Mouse (Mus musculus) cerebellum, adult 11 months (tissue): ENCODE results near the gene Cyp26b1.

Experiments
- DNase-seq: peaks from one replicate; pipeline ENCODE4 v3.0.0; 2022

Cyp26b1 gene

DNA sequence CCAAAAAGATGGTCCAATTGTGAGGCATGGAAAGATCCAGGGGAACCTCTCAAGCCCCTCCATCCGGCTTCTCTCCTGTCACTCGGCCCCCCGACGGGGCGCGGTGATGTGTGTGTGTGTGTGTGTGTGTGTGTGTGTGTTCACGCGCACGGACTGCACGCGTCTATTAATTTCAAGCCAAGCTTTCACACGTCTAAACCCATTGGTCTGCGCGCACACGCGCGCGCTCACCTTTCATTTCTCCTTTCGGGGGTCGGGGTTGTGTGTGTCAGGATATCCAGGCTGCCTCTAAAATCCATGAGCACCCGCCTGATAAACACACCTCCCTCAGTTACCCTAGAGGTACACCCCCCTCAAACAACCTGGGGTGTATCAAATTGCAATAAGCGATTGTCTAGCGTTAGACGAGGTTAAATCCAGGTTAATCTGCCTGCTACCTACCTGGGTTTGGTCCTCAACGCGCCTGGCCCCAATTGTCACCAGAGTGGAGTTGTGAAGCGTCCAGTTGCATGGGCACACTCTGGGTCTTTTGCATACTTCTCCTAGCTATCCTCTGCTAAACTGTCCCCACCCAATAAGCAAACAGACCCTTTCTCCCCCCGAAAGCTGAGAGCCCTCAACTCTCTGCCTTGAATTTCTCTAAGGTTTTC lies 7.0 kb downstream of the Cyp26b1 start:
- DNase-seq: no peak

GRCm38 (mm10) chr6:84585686-84586300 lies 7.9 kb downstream of the Cyp26b1 start:
- no peak for DNase-seq

- DNase-seq: no peak
These were observed 8.7 kb downstream of the Cyp26b1 start for GRCm38 (mm10) chr6:84584783-84585685.

DNA sequence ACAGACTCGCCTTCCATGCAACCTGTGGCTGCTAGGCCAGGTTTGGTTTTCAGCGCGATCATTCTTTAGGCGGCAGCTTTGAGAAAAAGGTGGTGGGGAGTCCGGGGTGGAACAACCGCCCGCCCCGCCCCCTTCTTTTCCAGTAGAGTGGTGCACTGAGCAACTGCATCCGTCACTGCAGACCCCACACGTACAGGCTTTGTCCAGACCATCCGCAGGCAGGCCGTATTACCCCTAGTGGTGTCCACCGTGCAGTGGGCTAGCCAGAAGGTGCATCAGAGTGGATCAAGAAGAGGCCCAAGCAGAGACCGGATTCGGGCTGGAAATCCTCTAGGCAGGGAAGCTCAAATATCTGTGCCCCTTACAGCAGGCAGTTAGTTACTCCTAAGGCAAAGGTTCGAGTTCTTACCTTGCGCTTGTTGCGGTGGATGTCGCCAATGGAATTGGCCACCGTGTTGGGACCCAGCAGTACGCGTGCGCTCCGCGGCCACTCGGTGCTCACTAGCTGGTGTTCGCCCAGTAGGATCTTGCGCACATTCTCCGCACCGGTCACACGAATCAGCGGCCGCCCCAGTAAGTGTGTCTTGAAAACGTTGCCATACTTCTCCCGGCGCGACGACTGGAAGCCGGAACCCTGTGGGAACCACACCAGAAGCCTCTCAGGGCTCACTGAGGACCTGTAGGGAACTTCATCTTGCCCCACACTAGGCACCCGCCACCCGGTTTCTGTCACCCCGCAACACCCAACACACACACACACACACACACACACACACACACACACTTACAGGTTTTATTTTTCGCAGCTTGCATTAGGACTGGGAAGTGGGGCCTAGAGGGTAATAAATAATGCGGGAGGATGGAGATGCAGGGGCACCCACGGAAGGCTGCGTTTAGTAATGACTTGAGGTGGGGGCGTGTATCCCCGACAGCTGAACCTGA lies 9.6 kb downstream of the Cyp26b1 start:
- no peak for DNase-seq

GRCm38 (mm10) chr6:84583371-84583770 lies 10.3 kb downstream of the Cyp26b1 start:
- DNase-seq: no peak

GRCm38 (mm10) chr6:84582826-84583225 lies 10.9 kb downstream of the Cyp26b1 start:
- DNase-seq: no peak

- DNase-seq: no peak
These were observed 11.8 kb downstream of the Cyp26b1 start for GRCm38 (mm10) chr6:84581833-84582445.

GRCm38 (mm10) chr6:84580979-84581832 lies 12.5 kb downstream of the Cyp26b1 start:
- DNase-seq: no peak

GRCm38 (mm10) chr6:84579508-84579907 lies 14.2 kb downstream of the Cyp26b1 start:
- no peak for DNase-seq

GRCm38 (mm10) chr6:84578928-84579327 lies 14.8 kb downstream of the Cyp26b1 start:
- DNase-seq: no peak

DNA sequence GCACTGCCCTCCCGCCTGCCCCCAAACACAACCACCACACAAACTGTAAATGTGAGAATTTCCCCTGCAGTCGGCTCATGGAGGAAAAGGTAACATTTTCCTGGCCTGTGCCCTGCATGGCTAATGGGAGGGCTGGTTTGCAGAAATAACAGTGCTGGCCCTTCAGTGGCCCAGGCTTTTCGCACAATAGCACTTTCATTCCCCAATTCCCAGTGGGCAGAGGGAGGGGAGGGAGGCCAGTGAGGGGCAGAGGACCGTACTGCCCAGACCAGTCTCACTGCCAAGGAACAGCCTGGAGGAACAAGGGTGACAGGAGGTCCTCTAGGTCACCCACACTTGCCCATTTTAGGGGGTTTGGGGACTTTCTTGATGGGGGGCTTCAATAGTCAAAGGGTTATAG lies 15.8 kb downstream of the Cyp26b1 start:
- DNase-seq: no peak

DNA sequence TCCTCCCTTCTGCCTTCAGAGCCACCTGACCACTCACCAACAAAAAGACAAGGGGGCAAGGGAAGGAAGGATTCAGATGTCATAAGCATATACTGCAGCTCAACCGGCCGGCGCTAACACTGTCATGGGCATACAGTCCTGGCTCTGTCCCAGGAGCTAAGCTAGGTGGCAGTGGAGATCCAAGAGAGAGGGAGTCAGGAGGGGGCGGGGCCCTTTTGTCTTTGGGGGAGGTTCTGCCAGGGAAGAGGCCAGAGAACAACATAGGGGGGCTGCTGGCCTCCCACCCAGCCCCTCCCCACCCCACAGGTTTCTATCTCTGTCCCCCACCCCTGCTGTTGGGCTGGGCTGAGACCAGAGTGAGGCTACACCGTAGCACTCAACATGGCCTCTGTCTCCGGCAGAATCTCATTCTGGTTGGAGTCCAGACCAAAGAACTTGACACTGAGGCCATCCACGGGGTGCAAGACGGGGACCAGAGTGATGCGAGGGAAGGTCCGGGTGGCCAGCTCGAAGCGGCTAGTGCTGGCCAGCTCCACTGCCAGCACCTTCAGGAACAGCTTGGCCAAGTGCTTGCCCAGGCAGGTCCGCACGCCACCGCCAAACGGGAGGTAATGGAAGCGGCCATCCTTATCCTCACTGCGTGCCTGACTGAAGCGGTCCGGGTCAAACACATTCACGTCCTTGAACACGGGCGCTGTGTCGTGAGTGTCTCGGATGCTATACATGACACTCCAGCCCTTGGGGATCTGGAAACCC lies 19.6 kb downstream of the Cyp26b1 start:
- no peak for DNase-seq

- DNase-seq: no peak
These were observed 23.7 kb downstream of the Cyp26b1 start for GRCm38 (mm10) chr6:84570039-84570438.

- DNase-seq: no peak
These were observed 24.1 kb downstream of the Cyp26b1 start for GRCm38 (mm10) chr6:84569590-84569989.

- DNase-seq: no peak
These were observed 24.8 kb downstream of the Cyp26b1 start for GRCm38 (mm10) chr6:84568880-84569279.

DNA sequence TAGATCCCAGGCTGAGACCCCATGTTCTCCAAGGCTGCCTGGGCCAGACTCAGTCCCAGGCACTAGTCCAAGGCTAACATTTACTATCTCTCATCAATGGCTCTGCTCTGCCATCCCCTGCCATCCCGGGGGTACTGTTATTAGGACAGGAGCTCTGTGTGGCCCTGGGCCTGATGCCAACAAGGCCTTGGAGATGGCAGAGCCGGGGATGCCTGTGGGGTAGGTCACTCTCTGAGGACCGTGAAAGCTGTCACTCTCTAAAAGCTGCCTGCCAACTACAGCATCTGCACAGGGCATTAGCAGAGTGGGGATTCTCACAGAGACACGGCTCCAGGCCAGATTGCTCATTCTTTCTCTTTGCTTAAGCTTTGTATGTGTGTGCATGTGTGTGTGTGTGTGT lies 26.0 kb downstream of the Cyp26b1 start:
- DNase-seq: no peak

DNA sequence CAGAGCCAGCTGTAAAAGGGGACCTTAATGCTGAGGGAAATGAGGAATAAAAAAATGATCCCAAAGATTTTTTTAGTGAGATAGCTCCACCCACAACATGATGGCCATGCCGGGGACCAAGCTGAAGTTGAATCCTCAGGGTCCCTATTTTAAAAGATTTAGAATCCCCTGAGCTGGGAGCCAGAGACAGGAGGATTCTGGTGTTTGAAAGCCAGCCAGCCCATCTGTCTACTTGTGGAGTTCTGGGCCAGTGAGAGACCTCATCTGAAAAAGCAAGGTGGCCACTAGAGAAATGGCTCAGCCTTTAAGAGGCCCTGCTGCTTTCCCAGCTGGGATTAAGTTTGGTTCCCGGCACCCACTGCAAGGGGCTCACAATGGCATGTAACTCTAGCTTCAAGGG lies 26.9 kb downstream of the Cyp26b1 start:
- DNase-seq: no peak

DNA sequence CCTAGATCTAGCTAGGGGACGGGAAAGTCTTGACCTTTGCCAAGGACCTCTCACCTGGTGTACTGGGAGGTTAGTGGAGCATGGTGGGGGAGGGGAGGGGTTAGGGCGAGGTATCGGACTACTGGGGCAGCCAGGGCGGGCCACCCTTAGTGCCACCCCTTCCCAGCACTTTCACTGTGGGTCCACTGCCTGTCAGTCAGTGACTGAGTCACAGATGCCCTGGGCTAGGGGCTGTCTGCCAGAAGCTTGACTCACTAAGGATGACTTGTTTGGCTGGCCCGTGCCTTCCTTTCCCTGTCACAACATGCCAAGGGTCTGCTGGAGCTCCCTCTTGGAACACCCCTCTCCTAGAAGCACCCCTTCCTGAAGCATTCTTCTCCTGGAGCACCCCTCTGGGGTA lies 28.5 kb downstream of the Cyp26b1 start:
- DNase-seq: no peak

GRCm38 (mm10) chr6:84562948-84563347 lies 30.8 kb downstream of the Cyp26b1 start:
- no peak for DNase-seq

- DNase-seq: no peak
These were observed 32.5 kb downstream of the Cyp26b1 start for GRCm38 (mm10) chr6:84561171-84561570.
